Mouse (Mus musculus) spleen, embryonic (tissue): Measurements from ENCODE around the gene Bbc3.

ENCODE experiments used
- CTCF ChIA-PET: fragments of 350-600 bp; sonication (Branson Sonifier 250); formaldehyde crosslinking; loops from one replicate; lab custom pipeline; 2022; lab: Charles Lee

The Bbc3 gene

DNA sequence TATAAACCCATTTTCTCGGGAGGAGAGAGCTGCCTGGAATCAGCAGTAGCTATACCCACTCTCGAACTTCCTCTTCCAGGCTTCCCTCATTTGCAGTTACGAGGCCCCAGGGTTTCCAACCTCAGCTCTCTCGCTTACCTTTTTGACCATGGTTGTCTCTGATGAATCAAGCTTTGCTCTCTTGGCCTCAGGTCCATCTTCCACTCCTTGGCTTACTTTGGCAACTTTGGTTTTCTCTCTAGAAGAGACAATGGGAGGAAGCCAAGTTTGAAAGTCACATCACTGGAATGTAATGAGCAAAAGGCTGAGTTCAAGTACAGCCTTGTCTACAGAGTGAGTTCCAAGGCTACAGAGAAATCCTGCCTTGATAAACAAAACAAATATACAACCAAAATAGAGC is 58.5 kb downstream of the Bbc3 start:
- CTCF ChIA-PET = no interaction called here
